Mouse (Mus musculus) embryonic facial prominence, embryonic 13.5 days (tissue): ENCODE data around the gene Slc41a2. TPM values are rescaled to one million over a fixed set of nuclear protein-coding genes. Genes with fewer than 3 reads are reported as not detected.

ENCODE experiments used
- ATAC-seq: fragments of 200-750 bp; cut with Nextera tagmentation; 2 replicates; pipeline ENCODE4 v1.8.0; 2017; ENCODE audit warnings: low read depth; ENCODE audit not compliant: insufficient number of reproducible peaks, insufficient read depth, low FRiP score, low TSS enrichment
- H3K27ac ChIP-seq: fragments of 300-500 bp; sonication (generic); 2 replicates; pipeline ENCODE4 v1.5.1; 2015; ENCODE audit warnings: moderate library complexity, mild to moderate bottlenecking, inconsistent platforms
- H3K27me3 ChIP-seq: fragments of 300-500 bp; sonication (generic); 2 replicates; pipeline ENCODE4 v1.6.1; 2015; ENCODE audit warnings: mild to moderate bottlenecking, inconsistent platforms
- H3K36me3 ChIP-seq: fragments of 300-500 bp; sonication (generic); 2 replicates; pipeline ENCODE4 v1.6.1; 2015; ENCODE audit warnings: mild to moderate bottlenecking, inconsistent platforms
- H3K4me1 ChIP-seq: fragments of 300-500 bp; sonication (generic); 2 replicates; pipeline ENCODE4 v1.6.1; 2015; ENCODE audit warnings: inconsistent platforms
- H3K4me2 ChIP-seq: fragments of 300-500 bp; sonication (generic); 2 replicates; pipeline ENCODE4 v1.6.1; 2015; ENCODE audit warnings: moderate library complexity, mild to moderate bottlenecking, inconsistent platforms
- H3K4me3 ChIP-seq: fragments of 300-500 bp; sonication (generic); 2 replicates; pipeline ENCODE4 v1.5.1; 2015; ENCODE audit warnings: mild to moderate bottlenecking, inconsistent platforms
- H3K9ac ChIP-seq: fragments of 300-500 bp; sonication (generic); 2 replicates; pipeline ENCODE4 v1.6.1; 2015; ENCODE audit warnings: mild to moderate bottlenecking, inconsistent platforms
- H3K9me3 ChIP-seq: fragments of 300-500 bp; sonication (generic); 2 replicates; pipeline ENCODE4 v1.6.1; 2016; ENCODE audit warnings: inconsistent platforms
- WGBS: fragments of 180-500 bp; shearing (Covaris S2); methylation state at CpG from one replicate; pipeline ENCODE4 v1.1.7; 2015; ENCODE audit warnings: mixed read lengths; 5-methylcytosine and 5-hydroxymethylcytosine counted together
- polyA plus RNA-seq: library from polyadenylated mRNA; unstranded; fragments of >200 nt; fragmentation: Nextera tagmentation; extraction: Ambion mirVana; gene quantifications from 2 replicates; pipeline ENCODE4 v1.2.1, GENCODE M21; 2015

The Slc41a2 gene
- polyA plus RNA-seq, 1 experiment from 2014 or later = 1.5 TPM

- H3K4me3 ChIP-seq = no peak overlapping the region
- 66% methylated on average over 3 of the region's 3 CpGs for WGBS
- ATAC-seq = no peak
These were observed 36.6 kb downstream of the Slc41a2 start for GRCm38 (mm10) chr10:83301054-83301453.

GRCm38 (mm10) chr10:83297017-83297416 is 40.7 kb downstream of the Slc41a2 start:
- WGBS = 66% methylated on average over 4 of the region's 4 CpGs
- Histone ChIP-seq H3K36me3 (no peaks in the 10 kb centered on the region), H3K4me1 (no peaks in the 10 kb centered on the region), H3K9me3 (no peaks in the 10 kb centered on the region), H3K9ac (no peak overlapping the region), H3K4me3 (no peak overlapping the region), H3K27me3 (peaks cover 38% of the 10 kb centered on the region), H3K27ac (no peak overlapping the region), H3K4me2 (no peak overlapping the region)
- ATAC-seq = no peak

More at GRCm38 (mm10) chr10:83301054-83301453, 36.6 kb downstream of the Slc41a2 start:
- Histone ChIP-seq H3K27ac (no peak overlapping the region), H3K4me2 (no peak overlapping the region), H3K27me3 (peaks cover 8% of the 10 kb centered on the region), H3K9me3 (no peaks in the 10 kb centered on the region), H3K9ac (no peak overlapping the region), H3K4me1 (no peaks in the 10 kb centered on the region), H3K36me3 (no peaks in the 10 kb centered on the region)

GRCm38 (mm10) chr10:83294746-83295145 is 42.9 kb downstream of the Slc41a2 start:
- 8% methylated on average over 9 of the region's 9 CpGs for WGBS
- Histone ChIP-seq H3K4me2 (no peak overlapping the region), H3K9me3 (no peaks in the 10 kb centered on the region), H3K4me1 (no peaks in the 10 kb centered on the region), H3K4me3 (no peak overlapping the region), H3K27me3 (peaks cover 54% of the 10 kb centered on the region), H3K27ac (no peak overlapping the region), H3K9ac (no peak overlapping the region), H3K36me3 (no peaks in the 10 kb centered on the region)
- ATAC-seq = no peak

GRCm38 (mm10) chr10:83293352-83293751 is 44.3 kb downstream of the Slc41a2 start:
- Histone ChIP-seq H3K9ac (no peak overlapping the region), H3K27ac (no peak overlapping the region), H3K4me2 (no peak overlapping the region), H3K4me1 (no peaks in the 10 kb centered on the region), H3K4me3 (no peak overlapping the region), H3K27me3 (peaks cover 51% of the 10 kb centered on the region), H3K36me3 (no peaks in the 10 kb centered on the region), H3K9me3 (no peaks in the 10 kb centered on the region)
- WGBS = 81% methylated on average over 9 of the region's 9 CpGs
- ATAC-seq = no peak

GRCm38 (mm10) chr10:83291731-83292130 is 46.0 kb downstream of the Slc41a2 start:
- Histone ChIP-seq H3K9ac (no peak overlapping the region), H3K4me3 (no peak overlapping the region), H3K9me3 (no peaks in the 10 kb centered on the region), H3K27ac (no peak overlapping the region), H3K27me3 (peaks cover 51% of the 10 kb centered on the region), H3K4me1 (no peaks in the 10 kb centered on the region), H3K4me2 (no peak overlapping the region), H3K36me3 (no peaks in the 10 kb centered on the region)
- 89% methylated on average over 11 of the region's 11 CpGs for WGBS
- no peak for ATAC-seq

GRCm38 (mm10) chr10:83287828-83288227 is 49.9 kb downstream of the Slc41a2 start:
- no peaks in the 10 kb centered on the region for H3K9me3 ChIP-seq
- no peak overlapping the region for H3K4me2 ChIP-seq
- H3K9ac ChIP-seq = no peak overlapping the region
- no peak for ATAC-seq
- no peaks in the 10 kb centered on the region for H3K36me3 ChIP-seq
- H3K27ac ChIP-seq = no peak overlapping the region
- H3K4me1 ChIP-seq = peaks cover 12% of the 10 kb centered on the region; the same call in 1 of the 2 replicates
- H3K27me3 ChIP-seq = peaks cover 31% of the 10 kb centered on the region
- 68% methylated on average over 6 of the region's 6 CpGs for WGBS
- H3K4me3 ChIP-seq = no peak overlapping the region

- H3K9me3 ChIP-seq = no peaks in the 10 kb centered on the region
- peaks cover 21% of the 10 kb centered on the region for H3K27me3 ChIP-seq
- no peaks in the 10 kb centered on the region for H3K36me3 ChIP-seq
- H3K4me3 ChIP-seq = no peak overlapping the region
- no peak overlapping the region for H3K4me2 ChIP-seq
- no peak overlapping the region; the same call in 1 of the 2 replicates for H3K9ac ChIP-seq
- 56% methylated on average over 7 of the region's 7 CpGs for WGBS
- H3K4me1 ChIP-seq = peaks cover 12% of the 10 kb centered on the region; the same call in 1 of the 2 replicates
- H3K27ac ChIP-seq = no peak overlapping the region
- no peak for ATAC-seq
These were observed 51.3 kb downstream of the Slc41a2 start for GRCm38 (mm10) chr10:83286399-83286798.

GRCm38 (mm10) chr10:83285724-83286256 is 51.9 kb downstream of the Slc41a2 start:
- no peaks in the 10 kb centered on the region for H3K9me3 ChIP-seq
- H3K36me3 ChIP-seq = no peaks in the 10 kb centered on the region
- H3K4me2 ChIP-seq = no peak overlapping the region
- H3K27ac ChIP-seq = no peak overlapping the region
- no peak overlapping the region for H3K9ac ChIP-seq
- H3K4me3 ChIP-seq = no peak overlapping the region
- no peak for ATAC-seq
- peaks cover 15% of the 10 kb centered on the region for H3K27me3 ChIP-seq
- H3K4me1 ChIP-seq = peaks cover 12% of the 10 kb centered on the region; the same call in 1 of the 2 replicates
- WGBS = 59% methylated on average over 7 of the region's 7 CpGs

- H3K9me3 ChIP-seq = no peaks in the 10 kb centered on the region
- H3K4me2 ChIP-seq = no peak overlapping the region
- no peak overlapping the region for H3K27ac ChIP-seq
- H3K27me3 ChIP-seq = peaks cover 10% of the 10 kb centered on the region
- peaks cover 12% of the 10 kb centered on the region; the same call in 1 of the 2 replicates for H3K4me1 ChIP-seq
- no peaks in the 10 kb centered on the region for H3K36me3 ChIP-seq
- ATAC-seq = no peak
- WGBS = 91% methylated on average over 4 of the region's 4 CpGs
- no peak overlapping the region for H3K4me3 ChIP-seq
- H3K9ac ChIP-seq = no peak overlapping the region
These were observed 52.8 kb downstream of the Slc41a2 start for GRCm38 (mm10) chr10:83284916-83285315.

GRCm38 (mm10) chr10:83266731-83267130 is 71.0 kb downstream of the Slc41a2 start:
- WGBS = 37% methylated on average over 13 of the region's 13 CpGs
- Histone ChIP-seq H3K4me1 (peaks cover 10% of the 10 kb centered on the region), H3K36me3 (no peaks in the 10 kb centered on the region), H3K27ac (no peak overlapping the region), H3K9ac (no peak overlapping the region), H3K27me3 (no peaks in the 10 kb centered on the region), H3K4me3 (no peak overlapping the region), H3K4me2 (no peak overlapping the region), H3K9me3 (no peaks in the 10 kb centered on the region)
- no peak for ATAC-seq

GRCm38 (mm10) chr10:83266241-83266640 is 71.4 kb downstream of the Slc41a2 start:
- H3K4me1 ChIP-seq = peaks cover 12% of the 10 kb centered on the region
- 84% methylated on average over 5 of the region's 5 CpGs for WGBS
- no peaks in the 10 kb centered on the region for H3K9me3 ChIP-seq
- H3K4me3 ChIP-seq = no peak overlapping the region
- H3K27ac ChIP-seq = no peak overlapping the region
- H3K9ac ChIP-seq = no peak overlapping the region
- no peaks in the 10 kb centered on the region for H3K27me3 ChIP-seq
- no peak overlapping the region for H3K4me2 ChIP-seq
- no peaks in the 10 kb centered on the region for H3K36me3 ChIP-seq
- no peak for ATAC-seq

- Histone ChIP-seq H3K4me3 (no peak overlapping the region), H3K4me2 (no peak overlapping the region), H3K4me1 (peaks cover 12% of the 10 kb centered on the region), H3K9me3 (no peaks in the 10 kb centered on the region), H3K27ac (no peak overlapping the region), H3K9ac (no peak overlapping the region), H3K36me3 (no peaks in the 10 kb centered on the region), H3K27me3 (no peaks in the 10 kb centered on the region)
- no peak for ATAC-seq
- 37% methylated on average over 8 of the region's 8 CpGs for WGBS
These were observed 73.0 kb downstream of the Slc41a2 start for GRCm38 (mm10) chr10:83264680-83265079.
